Mouse (Mus musculus): Measurements from ENCODE around the gene Msln.

DNA sequence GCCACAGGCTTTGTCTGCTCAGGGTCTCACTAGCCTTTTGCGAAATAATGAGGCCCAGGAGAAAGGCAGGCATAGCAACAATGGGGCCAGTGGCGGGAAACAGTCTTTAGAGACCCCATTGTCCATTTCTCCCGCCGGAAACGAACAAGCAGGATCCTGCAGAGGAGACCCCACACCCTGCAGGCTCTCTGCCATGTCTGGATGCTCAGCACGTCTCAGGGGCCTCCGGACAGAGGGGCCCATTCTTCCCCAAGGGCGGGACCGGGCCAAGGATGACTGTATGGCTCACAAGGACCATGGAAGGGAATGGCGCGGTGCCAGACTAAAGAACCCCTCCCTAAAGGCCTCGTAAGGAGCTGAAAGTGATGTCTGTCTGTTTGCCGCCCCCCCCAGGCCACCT is 40.0 kb upstream of the Msln start:
- TF ChIP-seq CTCF (IDR thresholded peaks at IDR 0.05; ENCODE audit: extremely low read depth, insufficient read depth, insufficient read length, insufficient replicate concordance) (no peak), POLR2A (IDR thresholded peaks at IDR 0.05; ENCODE audit: low read depth, low read length) (no peak)
